Mouse (Mus musculus): ENCODE results near the gene Gm13271. TPM values are rescaled to one million over a fixed set of nuclear protein-coding genes. Genes with fewer than 3 reads are reported as not detected.

Gene Gm13271
- polyA plus RNA-seq, 1 experiment from 2014 or later = 0.29 TPM

Other genes with a start within 250 kb of the Gm13271 start
- gene Ifnb1, start 232.1 kb upstream of the Gm13271 start, polyA plus RNA-seq (2015; fragmentation: Nextera tagmentation; extraction: Ambion mirVana) = not detected in 2 replicates
- gene Ifna15, start 196.6 kb upstream of the Gm13271 start, polyA plus RNA-seq (2015; fragmentation: Nextera tagmentation; extraction: Ambion mirVana) = not detected in 2 replicates
- gene Ifna14, start 183.1 kb upstream of the Gm13271 start, polyA plus RNA-seq (2015; fragmentation: Nextera tagmentation; extraction: Ambion mirVana) = not detected in 2 replicates
- not detected in 2 replicates for gene Ifna9, start 162.5 kb upstream of the Gm13271 start, polyA plus RNA-seq (2015; fragmentation: Nextera tagmentation; extraction: Ambion mirVana)
- gene Ifna12, start 151.5 kb upstream of the Gm13271 start, polyA plus RNA-seq (2015; fragmentation: Nextera tagmentation; extraction: Ambion mirVana) = not detected in 2 replicates
- not detected in 2 replicates for gene C87499, start 120.5 kb upstream of the Gm13271 start, polyA plus RNA-seq (2015; fragmentation: Nextera tagmentation; extraction: Ambion mirVana)
- not detected in 2 replicates for gene Ifna13, start 110.4 kb upstream of the Gm13271 start, polyA plus RNA-seq (2015; fragmentation: Nextera tagmentation; extraction: Ambion mirVana)
- not detected in 2 replicates for gene Ifna16, start 77.9 kb upstream of the Gm13271 start, polyA plus RNA-seq (2015; fragmentation: Nextera tagmentation; extraction: Ambion mirVana)
- not detected in 2 replicates for gene Ifna2, start 71.0 kb upstream of the Gm13271 start, polyA plus RNA-seq (2015; fragmentation: Nextera tagmentation; extraction: Ambion mirVana)
- not detected in 2 replicates for gene Ifnab, start 63.5 kb upstream of the Gm13271 start, polyA plus RNA-seq (2015; fragmentation: Nextera tagmentation; extraction: Ambion mirVana)
- gene Gm26566, start 33.1 kb upstream of the Gm13271 start, polyA plus RNA-seq (2015; fragmentation: Nextera tagmentation; extraction: Ambion mirVana) = 0.38 and 0.49 TPM in 2 replicates
- 84.2 and 86.5 TPM in 2 replicates for gene Klhl9, start 32.4 kb upstream of the Gm13271 start, polyA plus RNA-seq (2015; fragmentation: Nextera tagmentation; extraction: Ambion mirVana)
- gene Gm13283, start 5.3 kb downstream of the Gm13271 start, polyA plus RNA-seq (2015; fragmentation: Nextera tagmentation; extraction: Ambion mirVana) = 0.49 and 0.71 TPM in 2 replicates
- gene Gm13290, start 19.0 kb downstream of the Gm13271 start, polyA plus RNA-seq (2015; fragmentation: Nextera tagmentation; extraction: Ambion mirVana) = 0.49 TPM in 1 of 2 replicates, not detected in the other
- gene Gm13289, start 22.1 kb downstream of the Gm13271 start, polyA plus RNA-seq (2015; fragmentation: Nextera tagmentation; extraction: Ambion mirVana) = not detected in 2 replicates
- not detected in 2 replicates for gene Gm13272, start 25.0 kb downstream of the Gm13271 start, polyA plus RNA-seq (2015; fragmentation: Nextera tagmentation; extraction: Ambion mirVana)
- 0.14 and 0.46 TPM in 2 replicates for gene Ifnz, start 27.3 kb downstream of the Gm13271 start, polyA plus RNA-seq (2015; fragmentation: Nextera tagmentation; extraction: Ambion mirVana)
- not detected in 2 replicates for gene Gm13276, start 30.8 kb downstream of the Gm13271 start, polyA plus RNA-seq (2015; fragmentation: Nextera tagmentation; extraction: Ambion mirVana)
- not detected in 2 replicates for gene Gm13277, start 33.8 kb downstream of the Gm13271 start, polyA plus RNA-seq (2015; fragmentation: Nextera tagmentation; extraction: Ambion mirVana)
- gene Gm13278, start 36.7 kb downstream of the Gm13271 start, polyA plus RNA-seq (2015; fragmentation: Nextera tagmentation; extraction: Ambion mirVana) = not detected in 2 replicates
- not detected in 2 replicates for gene Gm13275, start 39.6 kb downstream of the Gm13271 start, polyA plus RNA-seq (2015; fragmentation: Nextera tagmentation; extraction: Ambion mirVana)
- gene Gm13279, start 42.5 kb downstream of the Gm13271 start, polyA plus RNA-seq (2015; fragmentation: Nextera tagmentation; extraction: Ambion mirVana) = not detected in 2 replicates
- gene Gm13285, start 44.8 kb downstream of the Gm13271 start, polyA plus RNA-seq (2015; fragmentation: Nextera tagmentation; extraction: Ambion mirVana) = 1.3 TPM in 1 of 2 replicates, not detected in the other
- not detected in 2 replicates for gene Gm13287, start 48.4 kb downstream of the Gm13271 start, polyA plus RNA-seq (2015; fragmentation: Nextera tagmentation; extraction: Ambion mirVana)
- gene Gm13288, start 50.7 kb downstream of the Gm13271 start, polyA plus RNA-seq (2015; fragmentation: Nextera tagmentation; extraction: Ambion mirVana) = 0.09 TPM in 1 of 2 replicates, not detected in the other
- not detected in 2 replicates for gene Ifna7, start 61.4 kb downstream of the Gm13271 start, polyA plus RNA-seq (2015; fragmentation: Nextera tagmentation; extraction: Ambion mirVana)
- gene Ifna11, start 65.1 kb downstream of the Gm13271 start, polyA plus RNA-seq (2015; fragmentation: Nextera tagmentation; extraction: Ambion mirVana) = not detected in 2 replicates
- not detected in 2 replicates for gene Ifna6, start 72.5 kb downstream of the Gm13271 start, polyA plus RNA-seq (2015; fragmentation: Nextera tagmentation; extraction: Ambion mirVana)
- not detected in 2 replicates for gene Ifna5, start 80.7 kb downstream of the Gm13271 start, polyA plus RNA-seq (2015; fragmentation: Nextera tagmentation; extraction: Ambion mirVana)
- not detected in 2 replicates for gene Ifna4, start 87.0 kb downstream of the Gm13271 start, polyA plus RNA-seq (2015; fragmentation: Nextera tagmentation; extraction: Ambion mirVana)
- gene Ifna1, start 95.2 kb downstream of the Gm13271 start, polyA plus RNA-seq (2015; fragmentation: Nextera tagmentation; extraction: Ambion mirVana) = not detected in 2 replicates
- not detected in 2 replicates for gene Ifne, start 125.3 kb downstream of the Gm13271 start, polyA plus RNA-seq (2015; fragmentation: Nextera tagmentation; extraction: Ambion mirVana)

All from kidney, postnatal 0 days (tissue).